Mouse (Mus musculus): ENCODE measurements around the gene Vmn2r68. TPM values are rescaled to one million over a fixed set of nuclear protein-coding genes. Genes with fewer than 3 reads are reported as not detected.

Gene Vmn2r68
- total RNA-seq (2021): not detected

GRCm38 (mm10) chr7:85237683-85238082 is at the start of gene Vmn2r68:
Gene Vmn2r68, minus strand, starts transcription at chr7:85237783.
- DNase-seq: no peak

Other genes with a start within 250 kb of the Vmn2r68 start
- gene Vmn2r66, start 225.5 kb downstream of the Vmn2r68 start, total RNA-seq (2021): not detected
- gene Vmn2r67, start 81.8 kb downstream of the Vmn2r68 start, total RNA-seq (2021): not detected
- not detected for gene Vmn2r69, start 178.1 kb upstream of the Vmn2r68 start, total RNA-seq (2021)

Measured in layer of hippocampus, postnatal 36 days (tissue).